Mouse (Mus musculus): Measurements from ENCODE around the gene Accsl. TPM values are rescaled to one million over a fixed set of nuclear protein-coding genes. Genes with fewer than 3 reads are reported as not detected.

Accsl gene
- polyA plus RNA-seq, 1 experiment from 2014 or later: not detected

- 82% methylated on average over 7 of the region's 7 CpGs for WGBS
- no peak overlapping the region for H3K4me2 ChIP-seq (replicated peaks; ENCODE audit: low read depth)
- no peaks in the 10 kb centered on the region for H3K9me3 ChIP-seq (ENCODE audit: control insufficient read depth, low read length)
- no peak overlapping the region for H3K27ac ChIP-seq (replicated peaks)
- ATAC-seq (ENCODE audit: low FRiP score, low TSS enrichment) (no peak), DNase-seq (ENCODE audit: low spot score) (no peak)
- no peak overlapping the region for H3K4me3 ChIP-seq (ENCODE audit: low read depth, low read length)
- no peak overlapping the region for H3K9ac ChIP-seq (ENCODE audit: low read length)
- H3K27me3 ChIP-seq (ENCODE audit: control insufficient read depth, insufficient read depth, low read length): no peaks in the 10 kb centered on the region
- H3K36me3 ChIP-seq (ENCODE audit: control insufficient read depth, insufficient read depth, low read length): no peaks in the 10 kb centered on the region
- H3K4me1 ChIP-seq (replicated peaks; ENCODE audit: control insufficient read depth, insufficient read depth): no peaks in the 10 kb centered on the region
- TF ChIP-seq CTCF (IDR thresholded peaks at IDR 0.05; ENCODE audit: low read depth) (no peak), EP300 (optimal IDR thresholded peaks at IDR 0.05) (no peak)
Measured at GRCm38 (mm10) chr2:93889071-93889470, 20.1 kb upstream of the Accsl start.

GRCm38 (mm10) chr2:93888366-93888765 is 19.4 kb upstream of the Accsl start:
- no peak overlapping the region for H3K4me3 ChIP-seq (ENCODE audit: low read depth, low read length)

GRCm38 (mm10) chr2:93887273-93887672 is 18.3 kb upstream of the Accsl start:
- Histone ChIP-seq H3K9me3 (ENCODE audit: control insufficient read depth, low read length) (no peaks in the 10 kb centered on the region), H3K27me3 (ENCODE audit: control insufficient read depth, insufficient read depth, low read length) (no peaks in the 10 kb centered on the region), H3K36me3 (ENCODE audit: control insufficient read depth, insufficient read depth, low read length) (no peaks in the 10 kb centered on the region), H3K27ac (replicated peaks) (peak overlapping the region; percentile 67), H3K9ac (ENCODE audit: low read length) (no peak overlapping the region), H3K4me1 (replicated peaks; ENCODE audit: control insufficient read depth, insufficient read depth) (no peaks in the 10 kb centered on the region), H3K4me3 (ENCODE audit: low read depth, low read length) (no peak overlapping the region), H3K4me2 (replicated peaks; ENCODE audit: low read depth) (no peak overlapping the region)
- ATAC-seq (ENCODE audit: low FRiP score, low TSS enrichment): no peak
- WGBS: 47% methylated on average over 11 of the region's 11 CpGs
- DNase-seq (ENCODE audit: low spot score): no peak
- no peak for TF ChIP-seq CTCF (IDR thresholded peaks at IDR 0.05; ENCODE audit: low read depth)
- TF ChIP-seq EP300 (optimal IDR thresholded peaks at IDR 0.05): no peak

More at GRCm38 (mm10) chr2:93888366-93888765, 19.4 kb upstream of the Accsl start:
- WGBS: 77% methylated on average over 6 of the region's 6 CpGs
- Histone ChIP-seq H3K9ac (ENCODE audit: low read length) (no peak overlapping the region), H3K4me1 (replicated peaks; ENCODE audit: control insufficient read depth, insufficient read depth) (no peaks in the 10 kb centered on the region), H3K9me3 (ENCODE audit: control insufficient read depth, low read length) (no peaks in the 10 kb centered on the region), H3K36me3 (ENCODE audit: control insufficient read depth, insufficient read depth, low read length) (no peaks in the 10 kb centered on the region), H3K27me3 (ENCODE audit: control insufficient read depth, insufficient read depth, low read length) (no peaks in the 10 kb centered on the region), H3K4me2 (replicated peaks; ENCODE audit: low read depth) (no peak overlapping the region), H3K27ac (replicated peaks) (no peak overlapping the region)
- no peak for TF ChIP-seq EP300 (optimal IDR thresholded peaks at IDR 0.05)
- TF ChIP-seq CTCF (IDR thresholded peaks at IDR 0.05; ENCODE audit: low read depth): no peak
- no peak for DNase-seq (ENCODE audit: low spot score)
- no peak for ATAC-seq (ENCODE audit: low FRiP score, low TSS enrichment)

DNA sequence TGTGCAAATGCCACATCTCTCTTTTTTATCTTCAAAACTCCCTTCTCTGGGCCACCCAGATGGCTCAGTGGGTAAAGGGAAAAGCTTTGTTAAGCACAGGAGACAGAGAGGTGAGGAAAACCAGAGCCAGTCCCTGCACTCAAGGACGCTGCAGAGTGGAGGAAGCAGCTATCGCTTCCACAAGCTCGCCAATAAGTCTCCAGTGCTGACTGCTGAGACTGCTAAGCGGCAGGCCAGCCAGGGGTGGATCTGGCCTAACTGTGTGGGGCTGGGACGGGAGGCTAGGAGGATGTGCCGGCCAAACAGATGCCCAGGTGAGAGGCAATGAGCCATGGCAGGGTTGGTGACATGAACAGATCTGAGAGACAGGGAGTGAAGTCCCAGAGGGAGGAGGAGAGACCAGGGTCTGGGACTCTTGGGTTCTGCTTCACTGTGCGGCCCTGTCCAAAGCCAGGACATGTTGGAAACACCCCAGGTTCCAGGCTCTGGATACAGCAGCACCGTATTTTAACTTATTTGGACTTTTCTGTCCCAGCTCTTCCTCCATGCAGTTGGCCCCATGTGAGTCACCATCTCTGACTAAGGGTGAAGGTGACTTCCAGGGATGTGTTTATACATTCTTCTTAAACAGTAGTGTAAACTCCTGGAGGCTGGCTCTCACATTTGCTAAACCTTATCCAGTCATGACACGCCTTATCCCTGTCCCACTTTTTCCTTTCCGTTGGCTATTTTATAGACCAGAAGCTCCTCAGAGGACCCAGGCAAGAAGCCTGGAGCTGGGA is 17.2 kb upstream of the Accsl start:
- H3K9me3 ChIP-seq (ENCODE audit: control insufficient read depth, low read length): no peaks in the 10 kb centered on the region
- DNase-seq (ENCODE audit: low spot score) (no peak), ATAC-seq (ENCODE audit: low FRiP score, low TSS enrichment) (peak; percentile 56; the same call in 1 of the 2 replicates)
- H3K27me3 ChIP-seq (ENCODE audit: control insufficient read depth, insufficient read depth, low read length): no peaks in the 10 kb centered on the region
- no peak for TF ChIP-seq EP300 (optimal IDR thresholded peaks at IDR 0.05)
- no peak for TF ChIP-seq CTCF (IDR thresholded peaks at IDR 0.05; ENCODE audit: low read depth)
- peak overlapping the region; percentile 81 for H3K27ac ChIP-seq (replicated peaks)
- no peaks in the 10 kb centered on the region for H3K4me1 ChIP-seq (replicated peaks; ENCODE audit: control insufficient read depth, insufficient read depth)
- WGBS: 29% methylated on average over 10 of the region's 10 CpGs
- H3K4me2 ChIP-seq (replicated peaks; ENCODE audit: low read depth): no peak overlapping the region
- H3K36me3 ChIP-seq (ENCODE audit: control insufficient read depth, insufficient read depth, low read length): no peaks in the 10 kb centered on the region
- H3K4me3 ChIP-seq (ENCODE audit: low read depth, low read length): no peak overlapping the region
- no peak overlapping the region for H3K9ac ChIP-seq (ENCODE audit: low read length)

DNA sequence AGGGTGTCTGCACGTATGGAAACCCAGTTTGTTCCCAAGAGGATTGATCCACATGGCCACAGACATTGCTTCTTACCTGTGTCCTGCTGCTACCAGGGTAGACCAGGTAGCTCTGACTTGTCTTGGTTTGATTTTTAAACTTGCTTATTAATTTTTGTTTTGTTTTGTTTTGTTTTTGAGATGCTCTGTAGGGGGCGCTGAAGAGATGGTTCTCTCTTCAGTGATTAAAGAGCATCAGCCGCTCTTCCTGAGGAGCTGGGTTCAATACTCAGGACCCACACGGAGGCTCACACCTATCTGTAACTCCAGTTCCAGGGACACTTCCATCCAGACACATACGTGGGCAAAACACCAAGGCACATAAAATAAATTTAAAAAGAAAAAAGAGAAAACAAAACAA is 14.1 kb upstream of the Accsl start:
- ATAC-seq (ENCODE audit: low FRiP score, low TSS enrichment) (no peak), DNase-seq (ENCODE audit: low spot score) (no peak)
- H3K36me3 ChIP-seq (ENCODE audit: control insufficient read depth, insufficient read depth, low read length): no peaks in the 10 kb centered on the region
- H3K27me3 ChIP-seq (ENCODE audit: control insufficient read depth, insufficient read depth, low read length): no peaks in the 10 kb centered on the region
- H3K4me1 ChIP-seq (replicated peaks; ENCODE audit: control insufficient read depth, insufficient read depth): no peaks in the 10 kb centered on the region
- 56% methylated on average over 5 of the region's 5 CpGs for WGBS
- no peaks in the 10 kb centered on the region for H3K9me3 ChIP-seq (ENCODE audit: control insufficient read depth, low read length)
- H3K4me2 ChIP-seq (replicated peaks; ENCODE audit: low read depth): no peak overlapping the region
- no peak overlapping the region for H3K27ac ChIP-seq (replicated peaks)
- H3K4me3 ChIP-seq (ENCODE audit: low read depth, low read length): no peak overlapping the region
- H3K9ac ChIP-seq (ENCODE audit: low read length): no peak overlapping the region
- TF ChIP-seq CTCF (IDR thresholded peaks at IDR 0.05; ENCODE audit: low read depth) (peak; percentile 36), EP300 (optimal IDR thresholded peaks at IDR 0.05) (no peak)

- Histone ChIP-seq H3K9me3 (ENCODE audit: control insufficient read depth, low read length) (no peaks in the 10 kb centered on the region), H3K4me2 (replicated peaks; ENCODE audit: low read depth) (no peak overlapping the region), H3K9ac (ENCODE audit: low read length) (no peak overlapping the region), H3K27ac (replicated peaks) (no peak overlapping the region), H3K4me1 (replicated peaks; ENCODE audit: control insufficient read depth, insufficient read depth) (no peaks in the 10 kb centered on the region), H3K36me3 (ENCODE audit: control insufficient read depth, insufficient read depth, low read length) (no peaks in the 10 kb centered on the region), H3K27me3 (ENCODE audit: control insufficient read depth, insufficient read depth, low read length) (no peaks in the 10 kb centered on the region), H3K4me3 (ENCODE audit: low read depth, low read length) (no peak overlapping the region)
- TF ChIP-seq EP300 (optimal IDR thresholded peaks at IDR 0.05) (no peak), CTCF (IDR thresholded peaks at IDR 0.05; ENCODE audit: low read depth) (no peak)
- WGBS: 78% methylated on average over 9 of the region's 9 CpGs
- peak; percentile 19; the same call in 1 of the 2 replicates for ATAC-seq (ENCODE audit: low FRiP score, low TSS enrichment)
- DNase-seq (ENCODE audit: low spot score): no peak
Measured at GRCm38 (mm10) chr2:93881640-93882367, 12.8 kb upstream of the Accsl start.

Measured in stomach, postnatal 0 days (tissue).